Mouse (Mus musculus) kidney, postnatal 0 days (tissue): ENCODE results near the gene Capzb. TPM values are rescaled to one million over a fixed set of nuclear protein-coding genes. Genes with fewer than 3 reads are reported as not detected.

Experiments
- ATAC-seq: fragments of 200-750 bp; cut with Nextera tagmentation; replicated peaks from 2 replicates; pipeline ENCODE4 v1.8.0; 2017; ENCODE audit warnings: low read depth, moderate number of reproducible peaks, moderate TSS enrichment, moderate library complexity; ENCODE audit not compliant: low FRiP score
- DNase-seq: peaks from one replicate; pipeline ENCODE4 v3.0.0-alpha.2; 2016; ENCODE audit warnings: low spot score
- H3K27ac ChIP-seq: fragments of 300-500 bp; sonication (generic); 2 replicates; pipeline ENCODE4 v1.5.1; 2014; ENCODE audit warnings: mild to moderate bottlenecking
- H3K27me3 ChIP-seq: fragments of 300-500 bp; sonication (generic); 2 replicates; pipeline ENCODE4 v1.6.1; 2014; ENCODE audit warnings: low read length, mixed read lengths; ENCODE audit not compliant: insufficient read depth
- H3K36me3 ChIP-seq: fragments of 300-500 bp; sonication (generic); 2 replicates; pipeline ENCODE4 v1.6.1; 2014; ENCODE audit warnings: low read length, mixed read lengths; ENCODE audit not compliant: insufficient read depth
- H3K4me1 ChIP-seq: fragments of 300-500 bp; sonication (generic); replicated peaks from 2 replicates; pipeline ENCODE4 v1.6.1; 2014; ENCODE audit warnings: antibody characterized with exemption, low read length, mixed read lengths; ENCODE audit not compliant: insufficient read depth
- H3K4me2 ChIP-seq: fragments of 300-500 bp; sonication (generic); 2 replicates; pipeline ENCODE4 v1.6.1; 2014; ENCODE audit warnings: mild to moderate bottlenecking, low read length, moderate library complexity, mixed read lengths
- H3K4me3 ChIP-seq: fragments of 300-500 bp; sonication (generic); replicated peaks from 2 replicates; pipeline ENCODE4 v1.5.1; 2014; ENCODE audit warnings: low read depth, low read length
- H3K9ac ChIP-seq: fragments of 300-500 bp; sonication (generic); 2 replicates; pipeline ENCODE4 v1.6.1; 2014; ENCODE audit warnings: low read depth, low read length
- H3K9me3 ChIP-seq: fragments of 300-500 bp; sonication (generic); replicated peaks from 2 replicates; pipeline ENCODE4 v1.6.1; 2016; ENCODE audit warnings: low read length, inconsistent platforms, mixed read lengths
- CTCF ChIP-seq: IDR thresholded peaks from 2 replicates; pipeline ENCODE4 v1.5.1; 2016; ENCODE audit warnings: antibody characterized with exemption, low read depth, mild to moderate bottlenecking, moderate library complexity
- WGBS: fragments of 180-500 bp; shearing (Covaris S2); extraction: QIAGEN DNeasy Blood & Tissue Kit; methylation state at CpG from one replicate; pipeline ENCODE4 v1.1.7; 2014; 5-methylcytosine and 5-hydroxymethylcytosine counted together
- polyA plus RNA-seq: library from polyadenylated mRNA; unstranded; fragments of >200 nt; fragmentation: Nextera tagmentation; extraction: Ambion mirVana; gene quantifications from 2 replicates; pipeline ENCODE4 v1.2.1, GENCODE M21; 2015

Gene Capzb
- polyA plus RNA-seq, 1 experiment from 2014 or later: 304 TPM

GRCm38 (mm10) chr4:139167107-139167506 lies 25.6 kb upstream of the Capzb start:
- no peak for DNase-seq
- no peak overlapping the region for H3K27ac ChIP-seq
- no peak overlapping the region for H3K4me3 ChIP-seq
- no peaks in the 10 kb centered on the region for H3K27me3 ChIP-seq
- no peaks in the 10 kb centered on the region for H3K9me3 ChIP-seq
- WGBS: 50% methylated on average over 8 of the region's 8 CpGs
- ATAC-seq: no peak
- TF ChIP-seq CTCF: no peak
- H3K9ac ChIP-seq: no peak overlapping the region
- no peaks in the 10 kb centered on the region for H3K4me1 ChIP-seq
- no peak overlapping the region for H3K4me2 ChIP-seq
- H3K36me3 ChIP-seq: no peaks in the 10 kb centered on the region

- no peak for DNase-seq
Observed at GRCm38 (mm10) chr4:139168985-139169747, 23.5 kb upstream of the Capzb start.

GRCm38 (mm10) chr4:139169748-139170279 lies 22.9 kb upstream of the Capzb start:
- Histone ChIP-seq H3K4me2 (no peak overlapping the region), H3K4me3 (no peak overlapping the region), H3K27ac (no peak overlapping the region), H3K27me3 (no peaks in the 10 kb centered on the region), H3K36me3 (no peaks in the 10 kb centered on the region), H3K4me1 (no peaks in the 10 kb centered on the region), H3K9ac (no peak overlapping the region), H3K9me3 (no peaks in the 10 kb centered on the region)
- TF ChIP-seq CTCF: no peak
- DNase-seq (no peak), ATAC-seq (no peak)
- WGBS: 80% methylated on average over 12 of the region's 12 CpGs

More at GRCm38 (mm10) chr4:139168985-139169747, 23.5 kb upstream of the Capzb start:
- Histone ChIP-seq H3K27me3 (no peaks in the 10 kb centered on the region), H3K36me3 (no peaks in the 10 kb centered on the region), H3K9ac (no peak overlapping the region), H3K4me2 (no peak overlapping the region), H3K4me3 (no peak overlapping the region), H3K4me1 (no peaks in the 10 kb centered on the region), H3K27ac (no peak overlapping the region), H3K9me3 (no peaks in the 10 kb centered on the region)
- 77% methylated on average over 15 of the region's 15 CpGs for WGBS
- no peak for ATAC-seq
- TF ChIP-seq CTCF: no peak

- Histone ChIP-seq H3K9ac (no peak overlapping the region), H3K4me2 (peak overlapping the region; percentile 25), H3K27ac (peak overlapping the region; percentile 55), H3K36me3 (no peaks in the 10 kb centered on the region), H3K4me1 (peaks cover 8% of the 10 kb centered on the region; the same call in 1 of the 2 replicates), H3K4me3 (no peak overlapping the region), H3K9me3 (no peaks in the 10 kb centered on the region), H3K27me3 (no peaks in the 10 kb centered on the region)
- no peak for TF ChIP-seq CTCF
- 29% methylated on average over 20 of the region's 20 CpGs for WGBS
- peak; percentile 77 for DNase-seq
- ATAC-seq: peak; percentile 50
Observed at GRCm38 (mm10) chr4:139175061-139175971, 17.4 kb upstream of the Capzb start.

- ATAC-seq: peak; percentile 11; the same call in 1 of the 2 replicates
- H3K9ac ChIP-seq: no peak overlapping the region
- H3K27me3 ChIP-seq: no peaks in the 10 kb centered on the region
- no peaks in the 10 kb centered on the region for H3K36me3 ChIP-seq
- H3K4me2 ChIP-seq: peak overlapping the region; percentile 25
- WGBS: 36% methylated on average over 6 of the region's 6 CpGs
- H3K27ac ChIP-seq: peak overlapping the region; percentile 55
- DNase-seq: peak; percentile 64
- no peak overlapping the region for H3K4me3 ChIP-seq
- H3K4me1 ChIP-seq: peaks cover 8% of the 10 kb centered on the region; the same call in 1 of the 2 replicates
- no peaks in the 10 kb centered on the region for H3K9me3 ChIP-seq
- TF ChIP-seq CTCF: no peak
Observed at GRCm38 (mm10) chr4:139176023-139176422, 16.7 kb upstream of the Capzb start.

GRCm38 (mm10) chr4:139177921-139178320 lies 14.8 kb upstream of the Capzb start:
- ATAC-seq (no peak), DNase-seq (no peak)
- H3K4me2 ChIP-seq: no peak overlapping the region
- 96% methylated on average over 3 of the region's 3 CpGs for WGBS
- H3K27me3 ChIP-seq: no peaks in the 10 kb centered on the region
- TF ChIP-seq CTCF: peak; percentile 53
- H3K9ac ChIP-seq: no peak overlapping the region
- no peak overlapping the region for H3K27ac ChIP-seq
- no peaks in the 10 kb centered on the region for H3K36me3 ChIP-seq
- H3K4me3 ChIP-seq: no peak overlapping the region
- H3K9me3 ChIP-seq: no peaks in the 10 kb centered on the region
- peaks cover 8% of the 10 kb centered on the region; the same call in 1 of the 2 replicates for H3K4me1 ChIP-seq
